Mouse (Mus musculus) ES-CJ7 (cell line): Measurements from ENCODE around the gene Srsf4.

ENCODE experiments used
- DNase-seq: peaks from one replicate; pipeline ENCODE4 v3.0.0; 2011; ENCODE audit warnings: low read depth, low spot score

Srsf4 gene

GRCm38 (mm10) chr4:131873293-131874168 is at the start of gene Srsf4:
Srsf4 (plus strand) TSS chr4:131873617.
- peak; percentile 95 for DNase-seq

GRCm38 (mm10) chr4:131824939-131825338 is 48.5 kb upstream of the Srsf4 start:
- no peak for DNase-seq

- DNase-seq = no peak
These were observed 47.6 kb upstream of the Srsf4 start for GRCm38 (mm10) chr4:131825830-131826229.

- no peak for DNase-seq
These were observed 46.5 kb upstream of the Srsf4 start for GRCm38 (mm10) chr4:131826905-131827304.

- DNase-seq = no peak
These were observed 44.3 kb upstream of the Srsf4 start for GRCm38 (mm10) chr4:131829123-131829522.

GRCm38 (mm10) chr4:131831546-131832045 is 41.8 kb upstream of the Srsf4 start:
- DNase-seq = no peak

GRCm38 (mm10) chr4:131832759-131833407 is 40.5 kb upstream of the Srsf4 start:
- no peak for DNase-seq

- no peak for DNase-seq
These were observed 39.3 kb upstream of the Srsf4 start for GRCm38 (mm10) chr4:131833971-131834609.

GRCm38 (mm10) chr4:131836351-131836881 is 37.0 kb upstream of the Srsf4 start:
- DNase-seq = peak; percentile 30

- DNase-seq = no peak
These were observed 36.4 kb upstream of the Srsf4 start for GRCm38 (mm10) chr4:131836891-131837491.

GRCm38 (mm10) chr4:131837872-131838524 is 35.4 kb upstream of the Srsf4 start, which contains the start of gene Ptpru:
Ptpru (minus strand) TSS chr4:131838288.
- peak; percentile 75 for DNase-seq

GRCm38 (mm10) chr4:131843290-131843743 is 30.1 kb upstream of the Srsf4 start, which contains the start of gene Mecr:
Mecr (plus strand) TSS chr4:131843470.
- DNase-seq = peak; percentile 95

GRCm38 (mm10) chr4:131845991-131846778 is 27.2 kb upstream of the Srsf4 start:
- no peak for DNase-seq

- DNase-seq = no peak
These were observed 25.3 kb upstream of the Srsf4 start for GRCm38 (mm10) chr4:131848082-131848481.

GRCm38 (mm10) chr4:131849986-131850638 is 23.3 kb upstream of the Srsf4 start:
- DNase-seq = no peak

- DNase-seq = no peak
These were observed 18.5 kb upstream of the Srsf4 start for GRCm38 (mm10) chr4:131854950-131855349.

GRCm38 (mm10) chr4:131860492-131861340 is 12.7 kb upstream of the Srsf4 start:
- DNase-seq = peak; percentile 80

- no peak for DNase-seq
These were observed 12.1 kb upstream of the Srsf4 start for GRCm38 (mm10) chr4:131861341-131861739.
